Mouse (Mus musculus) embryonic facial prominence, embryonic 12.5 days (tissue): ENCODE results near the gene Spink8. TPM values are rescaled to one million over a fixed set of nuclear protein-coding genes. Genes with fewer than 3 reads are reported as not detected.
A peak's percentile ranks its signal among the peaks of the same experiment; 100 is the strongest.

ENCODE experiments used
- ATAC-seq: fragments of 200-750 bp; cut with Nextera tagmentation; 2 replicates; pipeline ENCODE4 v1.8.0; 2017; ENCODE audit not compliant: insufficient number of reproducible peaks, insufficient read depth, low FRiP score, low TSS enrichment
- H3K27ac ChIP-seq: fragments of 300-500 bp; sonication (generic); 2 replicates; pipeline ENCODE4 v1.5.1; 2016; ENCODE audit warnings: mild to moderate bottlenecking
- H3K27me3 ChIP-seq: fragments of 300-500 bp; sonication (generic); 2 replicates; pipeline ENCODE4 v1.6.1; 2016; ENCODE audit warnings: mild to moderate bottlenecking, moderate library complexity
- H3K36me3 ChIP-seq: fragments of 300-500 bp; sonication (generic); 2 replicates; pipeline ENCODE4 v1.6.1; 2016; ENCODE audit warnings: mild to moderate bottlenecking
- H3K4me1 ChIP-seq: fragments of 300-500 bp; sonication (generic); 2 replicates; pipeline ENCODE4 v1.6.1; 2016
- H3K4me2 ChIP-seq: fragments of 300-500 bp; sonication (generic); replicated peaks from 2 replicates; pipeline ENCODE4 v1.6.1; 2016; ENCODE audit warnings: mild to moderate bottlenecking, moderate library complexity
- H3K4me3 ChIP-seq: fragments of 300-500 bp; sonication (generic); 2 replicates; pipeline ENCODE4 v1.5.1; 2016; ENCODE audit warnings: mild to moderate bottlenecking
- H3K9ac ChIP-seq: fragments of 300-500 bp; sonication (generic); 2 replicates; pipeline ENCODE4 v1.6.1; 2016; ENCODE audit warnings: mild to moderate bottlenecking, moderate library complexity
- H3K9me3 ChIP-seq: fragments of 300-500 bp; sonication (generic); 2 replicates; pipeline ENCODE4 v1.6.1; 2016; ENCODE audit warnings: mild to moderate bottlenecking, moderate library complexity
- WGBS: fragments of 180-500 bp; shearing (Covaris S2); methylation state at CpG from one replicate; pipeline ENCODE4 v1.1.7; 2016; 5-methylcytosine and 5-hydroxymethylcytosine counted together
- polyA plus RNA-seq: library from polyadenylated mRNA; unstranded; fragments of >200 nt; fragmentation: Nextera tagmentation; extraction: Ambion mirVana; gene quantifications from 2 replicates; pipeline ENCODE4 v1.2.1, GENCODE M21; 2016

The Spink8 gene
- polyA plus RNA-seq, 1 experiment from 2014 or later = not detected

- Histone ChIP-seq H3K4me2 (no peak overlapping the region), H3K4me1 (no peaks in the 10 kb centered on the region), H3K27ac (no peak overlapping the region), H3K9ac (no peak overlapping the region), H3K27me3 (no peaks in the 10 kb centered on the region), H3K9me3 (no peaks in the 10 kb centered on the region), H3K36me3 (peaks cover 10% of the 10 kb centered on the region), H3K4me3 (no peak overlapping the region)
- 75% methylated on average over 4 of the region's 4 CpGs for WGBS
- no peak for ATAC-seq
Observed at GRCm38 (mm10) chr9:109825739-109826138, 13.7 kb downstream of the Spink8 start.

GRCm38 (mm10) chr9:109826181-109826580, 14.1 kb downstream of the Spink8 start:
- Histone ChIP-seq H3K27me3 (no peaks in the 10 kb centered on the region), H3K4me1 (no peaks in the 10 kb centered on the region), H3K27ac (no peak overlapping the region), H3K4me3 (no peak overlapping the region), H3K9ac (no peak overlapping the region), H3K9me3 (no peaks in the 10 kb centered on the region), H3K4me2 (no peak overlapping the region), H3K36me3 (peaks cover 10% of the 10 kb centered on the region)
- ATAC-seq = no peak
- WGBS = 77% methylated on average over 5 of the region's 5 CpGs

- Histone ChIP-seq H3K27me3 (no peaks in the 10 kb centered on the region), H3K9me3 (no peaks in the 10 kb centered on the region), H3K4me3 (peak within 1 kb of the TSS; percentile 64), H3K4me2 (peak within 1 kb of the TSS; percentile 88), H3K27ac (peak within 1 kb of the TSS; percentile 72), H3K4me1 (peaks cover 5% of the 10 kb centered on the region), H3K36me3 (peaks cover 27% of the 10 kb centered on the region), H3K9ac (peak within 1 kb of the TSS; percentile 67)
- peak; percentile 97 for ATAC-seq
- 0% methylated on average over 32 of the region's 32 CpGs for WGBS
Observed at GRCm38 (mm10) chr9:109832391-109833087, 20.5 kb downstream of the Spink8 start, which contains the start of gene Nme6. Gene Nme6, plus strand, starts transcription at chr9:109832749.

GRCm38 (mm10) chr9:109833088-109833412, 21.0 kb downstream of the Spink8 start:
- H3K4me2 ChIP-seq = peak overlapping the region; percentile 88
- H3K36me3 ChIP-seq = peaks cover 29% of the 10 kb centered on the region
- 12% methylated on average over 6 of the region's 6 CpGs for WGBS
- peaks cover 5% of the 10 kb centered on the region for H3K4me1 ChIP-seq
- peak overlapping the region; percentile 64 for H3K4me3 ChIP-seq
- ATAC-seq = peak; percentile 59; the same call in 1 of the 2 replicates
- no peaks in the 10 kb centered on the region for H3K27me3 ChIP-seq
- no peaks in the 10 kb centered on the region for H3K9me3 ChIP-seq
- no peak overlapping the region for H3K27ac ChIP-seq
- peak overlapping the region; percentile 67 for H3K9ac ChIP-seq

- H3K9me3 ChIP-seq = no peaks in the 10 kb centered on the region
- WGBS = 65% methylated on average over 6 of the region's 6 CpGs
- 0 out of 2 replicates have a peak, but pooled peaks have one; percentile 47 for ATAC-seq
- H3K27me3 ChIP-seq = no peaks in the 10 kb centered on the region
- H3K9ac ChIP-seq = no peak within 1 kb of the TSS
- H3K4me1 ChIP-seq = no peaks in the 10 kb centered on the region
- H3K4me3 ChIP-seq = no peak within 1 kb of the TSS
- peaks cover 3% of the 10 kb centered on the region; the same call in 1 of the 2 replicates for H3K36me3 ChIP-seq
- no peak within 1 kb of the TSS for H3K27ac ChIP-seq
- no peak within 1 kb of the TSS for H3K4me2 ChIP-seq
Observed at GRCm38 (mm10) chr9:109849312-109849758, 37.3 kb downstream of the Spink8 start, which contains the start of gene Camp. Gene Camp, minus strand, starts transcription at chr9:109849617.

GRCm38 (mm10) chr9:109850099-109850498, 38.0 kb downstream of the Spink8 start:
- Histone ChIP-seq H3K4me2 (no peak overlapping the region), H3K9me3 (no peaks in the 10 kb centered on the region), H3K27ac (no peak overlapping the region), H3K4me3 (no peak overlapping the region), H3K27me3 (no peaks in the 10 kb centered on the region), H3K9ac (no peak overlapping the region), H3K36me3 (peaks cover 3% of the 10 kb centered on the region; the same call in 1 of the 2 replicates), H3K4me1 (no peaks in the 10 kb centered on the region)
- ATAC-seq = no peak
- WGBS = 93% methylated on average over 5 of the region's 5 CpGs

GRCm38 (mm10) chr9:109854341-109854740, 42.3 kb downstream of the Spink8 start:
- H3K27me3 ChIP-seq = no peaks in the 10 kb centered on the region
- no peak overlapping the region for H3K4me2 ChIP-seq
- no peaks in the 10 kb centered on the region for H3K36me3 ChIP-seq
- ATAC-seq = no peak
- WGBS = 89% methylated on average over 2 of the region's 2 CpGs
- H3K27ac ChIP-seq = no peak overlapping the region
- H3K4me3 ChIP-seq = no peak overlapping the region
- H3K9ac ChIP-seq = no peak overlapping the region
- H3K4me1 ChIP-seq = no peaks in the 10 kb centered on the region
- H3K9me3 ChIP-seq = no peaks in the 10 kb centered on the region

GRCm38 (mm10) chr9:109855947-109856346, 43.9 kb downstream of the Spink8 start:
- Histone ChIP-seq H3K27ac (no peak overlapping the region), H3K27me3 (no peaks in the 10 kb centered on the region), H3K4me2 (no peak overlapping the region), H3K4me1 (no peaks in the 10 kb centered on the region), H3K36me3 (no peaks in the 10 kb centered on the region), H3K9me3 (no peaks in the 10 kb centered on the region), H3K4me3 (no peak overlapping the region), H3K9ac (no peak overlapping the region)
- no peak for ATAC-seq
- WGBS = 79% methylated on average over 6 of the region's 6 CpGs

- ATAC-seq = no peak
- Histone ChIP-seq H3K9me3 (no peaks in the 10 kb centered on the region), H3K4me1 (no peaks in the 10 kb centered on the region), H3K36me3 (no peaks in the 10 kb centered on the region), H3K4me2 (peak overlapping the region; percentile 28), H3K27ac (no peak overlapping the region), H3K9ac (no peak overlapping the region), H3K4me3 (no peak overlapping the region), H3K27me3 (no peaks in the 10 kb centered on the region)
- WGBS = 20% methylated on average over 20 of the region's 20 CpGs
Observed at GRCm38 (mm10) chr9:109862397-109863044, 50.4 kb downstream of the Spink8 start.

GRCm38 (mm10) chr9:109863085-109863484, 51.0 kb downstream of the Spink8 start:
- H3K27ac ChIP-seq = no peak overlapping the region
- no peak overlapping the region for H3K4me2 ChIP-seq
- H3K9ac ChIP-seq = no peak overlapping the region
- no peaks in the 10 kb centered on the region for H3K36me3 ChIP-seq
- H3K27me3 ChIP-seq = no peaks in the 10 kb centered on the region
- H3K4me3 ChIP-seq = no peak overlapping the region
- no peak for ATAC-seq
- H3K9me3 ChIP-seq = no peaks in the 10 kb centered on the region
- 53% methylated on average over 3 of the region's 3 CpGs for WGBS
- no peaks in the 10 kb centered on the region for H3K4me1 ChIP-seq

- no peaks in the 10 kb centered on the region for H3K27me3 ChIP-seq
- H3K9me3 ChIP-seq = no peaks in the 10 kb centered on the region
- no peak overlapping the region for H3K27ac ChIP-seq
- no peak overlapping the region for H3K4me3 ChIP-seq
- no peak overlapping the region for H3K4me2 ChIP-seq
- H3K9ac ChIP-seq = no peak overlapping the region
- WGBS = 66% methylated on average over 2 of the region's 2 CpGs
- H3K4me1 ChIP-seq = no peaks in the 10 kb centered on the region
- ATAC-seq = no peak
- H3K36me3 ChIP-seq = no peaks in the 10 kb centered on the region
Observed at GRCm38 (mm10) chr9:109866218-109866617, 54.1 kb downstream of the Spink8 start.

- no peak overlapping the region for H3K4me3 ChIP-seq
- H3K27me3 ChIP-seq = no peaks in the 10 kb centered on the region
- H3K9me3 ChIP-seq = no peaks in the 10 kb centered on the region
- H3K9ac ChIP-seq = no peak overlapping the region
- H3K4me1 ChIP-seq = no peaks in the 10 kb centered on the region
- no peaks in the 10 kb centered on the region for H3K36me3 ChIP-seq
- no peak overlapping the region for H3K4me2 ChIP-seq
- ATAC-seq = no peak
- H3K27ac ChIP-seq = no peak overlapping the region
- 39% methylated on average over 6 of the region's 6 CpGs for WGBS
Observed at GRCm38 (mm10) chr9:109870983-109871572, 59.0 kb downstream of the Spink8 start.
